Mouse (Mus musculus) layer of hippocampus, adult 8-10 months (tissue): ENCODE results near the gene Maml3. TPM values are rescaled to one million over a fixed set of nuclear protein-coding genes. Genes with fewer than 3 reads are reported as not detected.
A peak's percentile ranks its signal among the peaks of the same experiment; 100 is the strongest.

ENCODE experiments used
- DNase-seq, 2 experiments: peaks; one replicate each; pipeline ENCODE4 v3.0.0; 2022; ENCODE audit warnings: low spot score in 2 of 2
- total RNA-seq, 4 experiments: library from RNA; stranded (reverse); gene quantifications; 2 replicates each; pipeline ENCODE4 v1.2.4; 2022

The Maml3 gene
- total RNA-seq, 4 experiments from 2014 or later, result 7.0 to 9.3 (median 8.0) TPM

DNA sequence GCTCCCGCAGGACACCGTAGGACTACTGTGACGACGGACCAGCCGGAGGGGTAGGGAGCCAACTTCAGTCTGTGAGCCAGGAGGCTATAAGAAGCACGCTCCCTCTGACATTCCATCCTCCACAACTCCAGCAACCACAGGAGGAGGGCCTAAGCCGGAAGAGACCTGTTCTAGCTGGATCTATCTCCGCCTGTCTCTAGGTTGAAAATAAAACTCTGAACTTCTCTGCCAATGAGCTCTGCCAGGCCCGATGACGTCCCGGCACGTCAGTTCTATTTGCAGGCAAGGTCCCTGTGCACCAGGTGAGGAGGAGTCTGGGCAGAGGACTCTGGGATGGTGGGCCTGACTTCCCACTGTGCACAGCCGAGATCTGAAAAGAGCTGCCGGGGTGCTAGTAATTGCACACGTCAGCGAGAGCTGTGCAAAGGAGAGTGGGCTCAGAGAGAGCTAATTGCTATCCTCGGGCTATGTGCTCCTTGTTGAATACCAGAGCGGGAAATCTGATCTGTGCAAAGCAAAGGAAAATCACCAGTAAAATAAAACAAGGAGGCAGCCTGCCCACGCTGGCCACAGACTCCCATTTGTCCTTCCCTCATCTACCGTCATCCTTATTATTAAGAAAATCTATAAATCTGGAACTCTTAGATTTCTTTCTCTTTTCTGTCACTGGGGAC is 58.7 kb downstream of the Maml3 start:
- DNase-seq, result peak; percentile 68 to 80

DNA sequence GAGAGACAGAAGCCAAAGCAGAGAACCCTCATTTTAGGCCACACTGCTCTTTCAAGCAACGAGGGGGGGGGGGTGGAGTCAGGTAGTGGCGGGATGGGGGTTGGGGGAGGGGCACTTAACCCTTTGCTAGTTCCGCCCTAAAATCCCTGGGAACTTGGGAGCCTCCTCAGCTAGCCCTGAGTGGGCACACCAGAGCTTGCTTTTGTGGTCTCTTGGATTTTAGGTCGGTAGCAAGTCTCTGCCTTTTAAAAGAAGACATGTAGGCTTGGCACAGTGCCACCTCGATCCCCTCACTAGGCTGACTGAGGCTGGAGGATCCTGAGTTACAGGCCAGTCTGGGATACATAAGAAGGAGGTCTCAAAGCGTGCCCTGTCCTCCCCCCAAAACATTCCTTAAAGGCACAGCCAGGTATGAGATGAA is 59.6 kb downstream of the Maml3 start:
- DNase-seq, result no peak

DNA sequence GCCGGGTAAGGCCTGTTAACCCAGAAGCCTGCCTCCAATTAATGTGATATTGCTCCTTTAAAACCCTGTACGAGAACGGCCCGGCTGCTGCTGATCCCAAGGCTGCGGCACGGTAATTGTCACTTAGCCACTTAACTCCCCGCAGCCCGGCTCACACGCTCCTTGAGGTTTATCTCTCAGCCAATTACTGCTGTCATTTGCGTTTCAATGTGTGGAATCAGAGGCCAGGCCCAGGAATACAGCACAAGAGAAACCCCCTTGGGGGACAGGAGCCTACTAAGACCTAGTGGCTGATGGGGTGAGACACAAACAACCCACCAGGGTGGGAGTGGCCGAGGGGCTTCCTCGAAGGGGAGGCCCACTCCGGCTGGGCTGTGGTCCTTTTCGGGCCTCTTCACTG is 60.2 kb downstream of the Maml3 start:
- no peak for DNase-seq

DNA sequence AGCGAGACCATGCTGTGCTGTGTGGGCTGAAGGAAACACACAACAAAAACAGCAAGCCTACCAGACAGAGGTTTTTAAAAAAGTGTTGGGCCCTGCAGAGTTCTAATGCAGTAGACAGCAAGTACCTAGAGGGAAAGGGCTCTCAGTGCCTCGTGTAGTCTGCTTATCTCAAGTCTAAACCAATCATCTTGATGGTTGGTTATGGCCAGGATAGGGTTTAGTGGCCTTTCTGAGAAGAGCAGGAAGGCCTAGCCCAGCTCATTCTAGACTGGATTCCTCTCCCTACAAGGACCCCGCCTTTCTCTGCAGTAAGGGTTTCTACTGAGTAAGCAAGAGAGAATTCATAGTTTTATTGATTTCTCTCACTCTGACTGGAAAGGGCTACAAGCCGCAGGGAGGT is 61.0 kb downstream of the Maml3 start:
- DNase-seq, result no peak

DNA sequence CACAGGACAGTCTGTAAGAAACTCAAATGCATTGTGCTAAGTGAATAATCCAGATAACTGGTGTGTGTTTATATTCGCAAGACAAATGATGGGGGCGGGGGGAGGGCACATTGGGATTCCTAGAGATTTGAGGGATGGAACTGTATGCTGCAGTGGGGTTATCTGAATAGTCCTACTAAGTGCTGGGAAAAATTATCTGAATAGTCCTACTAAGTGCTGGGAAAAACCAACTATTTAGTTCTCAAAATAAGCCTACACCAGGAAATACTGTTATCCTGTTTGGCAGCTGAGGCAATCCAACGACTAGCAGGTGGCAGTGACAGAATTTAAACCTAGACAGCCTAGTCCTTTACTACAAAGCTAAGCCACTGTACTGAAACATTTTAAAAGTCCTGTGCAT is 62.2 kb downstream of the Maml3 start:
- no peak for DNase-seq

DNA sequence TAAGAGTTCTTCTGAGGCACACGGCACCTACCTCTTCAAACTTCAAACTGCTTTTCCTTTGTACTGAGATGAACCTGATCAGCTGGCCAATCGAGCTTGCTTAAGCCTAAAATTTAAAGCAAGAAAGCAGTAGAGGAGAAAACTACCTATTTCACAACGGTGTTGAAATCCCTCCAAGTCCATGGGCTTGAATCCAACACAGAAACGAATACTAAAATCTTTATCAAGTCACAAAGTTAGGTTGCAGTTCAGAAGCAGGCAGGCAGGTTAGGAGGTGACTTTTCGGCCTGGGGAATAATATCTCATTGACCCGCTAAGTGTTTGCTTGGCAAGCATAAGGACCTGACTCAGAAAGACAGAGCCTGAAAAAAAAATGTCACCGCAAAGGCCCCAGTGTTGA is 64.9 kb downstream of the Maml3 start:
- DNase-seq, result no peak

DNA sequence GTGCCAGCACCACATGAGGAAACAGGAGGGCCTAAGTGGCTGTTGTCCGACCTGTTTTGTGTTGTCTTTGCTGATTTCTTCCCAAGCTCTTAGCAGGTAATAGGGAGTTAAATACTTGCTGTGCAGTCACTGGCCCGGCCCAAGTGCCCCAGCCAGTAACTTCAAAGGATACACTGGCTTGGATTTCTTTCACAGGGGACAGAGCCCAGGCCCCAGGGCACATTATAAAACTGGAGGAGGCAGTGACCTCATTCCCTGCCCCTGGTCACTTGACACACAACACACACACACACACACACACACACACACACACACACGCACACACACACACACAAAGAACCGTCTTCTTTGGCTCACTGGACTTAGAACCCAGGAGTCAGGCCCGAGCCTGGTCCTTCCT is 67.6 kb downstream of the Maml3 start:
- DNase-seq, result no peak

DNA sequence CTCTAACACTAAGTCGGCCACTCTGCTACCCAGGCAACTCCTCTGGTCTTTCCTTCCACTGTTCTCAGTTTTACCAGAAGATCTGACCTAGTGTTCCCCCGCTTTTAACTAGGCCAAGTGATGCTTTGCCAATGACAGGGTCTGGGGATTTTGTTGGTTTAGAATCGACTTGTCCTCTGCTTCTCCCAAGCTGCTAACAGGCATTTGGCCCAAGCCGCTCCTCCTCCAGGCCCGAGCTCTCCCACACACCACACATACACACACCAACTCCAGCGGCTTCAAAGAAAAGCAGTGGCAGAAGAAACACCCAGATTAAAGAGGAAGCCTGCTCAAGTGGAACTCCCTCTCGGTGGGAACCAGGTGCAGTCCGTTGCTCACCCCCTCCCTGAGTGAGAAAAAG is 69.5 kb downstream of the Maml3 start:
- DNase-seq, result no peak

DNA sequence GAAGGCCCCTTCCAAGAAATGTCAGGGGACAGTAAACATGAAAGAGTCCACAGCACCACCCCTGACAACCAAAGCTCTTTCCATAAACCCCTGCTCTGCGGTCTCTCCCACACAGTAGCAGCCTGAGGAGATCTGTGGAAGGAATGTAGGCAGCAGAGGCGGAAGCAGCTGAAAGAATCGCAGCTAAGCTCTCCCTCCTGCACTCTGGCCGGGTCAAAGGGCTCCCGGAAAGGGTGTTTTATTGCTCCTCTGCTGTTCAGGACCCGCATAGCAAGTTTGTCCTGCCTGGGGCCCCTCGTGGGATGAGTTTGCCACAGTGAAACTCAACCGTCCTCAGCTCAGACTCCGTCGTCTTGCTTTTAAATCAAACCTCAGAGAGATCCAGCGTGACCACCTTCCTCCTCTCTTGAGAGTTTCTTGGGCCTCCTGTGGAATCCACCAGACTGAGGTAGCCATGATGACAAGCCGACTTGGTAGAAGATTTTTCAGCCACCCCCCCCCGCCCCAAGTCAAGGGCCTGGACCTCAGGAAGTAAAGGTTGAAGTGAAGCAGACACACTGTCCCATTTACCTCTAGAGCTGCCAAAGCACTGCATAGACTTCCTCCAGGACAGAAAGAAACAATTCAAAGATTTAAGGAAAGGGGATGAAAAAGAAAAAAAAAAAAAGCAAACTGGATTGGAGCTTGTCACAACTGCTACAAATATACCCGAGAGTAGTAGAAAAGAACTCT is 70.9 kb downstream of the Maml3 start:
- no peak for DNase-seq

DNA sequence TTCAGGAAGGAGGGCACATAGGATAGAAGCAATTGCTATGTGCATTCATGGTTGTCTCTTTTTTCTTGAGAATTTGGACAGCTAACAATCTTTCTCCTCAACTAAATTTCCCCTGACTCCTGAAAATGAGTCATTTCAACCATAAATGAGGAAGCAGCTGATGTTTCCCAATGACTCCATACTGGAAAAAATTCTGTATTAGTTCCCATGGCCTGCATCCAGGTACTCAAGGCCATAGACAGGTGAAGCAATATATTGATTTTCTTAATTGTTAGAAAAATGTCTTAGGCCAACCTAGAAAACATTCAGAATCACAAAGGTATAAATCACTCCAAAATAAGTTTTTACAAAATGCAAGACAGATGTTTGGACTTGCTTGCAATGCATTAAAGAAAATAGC is 73.5 kb downstream of the Maml3 start:
- DNase-seq, result no peak

DNA sequence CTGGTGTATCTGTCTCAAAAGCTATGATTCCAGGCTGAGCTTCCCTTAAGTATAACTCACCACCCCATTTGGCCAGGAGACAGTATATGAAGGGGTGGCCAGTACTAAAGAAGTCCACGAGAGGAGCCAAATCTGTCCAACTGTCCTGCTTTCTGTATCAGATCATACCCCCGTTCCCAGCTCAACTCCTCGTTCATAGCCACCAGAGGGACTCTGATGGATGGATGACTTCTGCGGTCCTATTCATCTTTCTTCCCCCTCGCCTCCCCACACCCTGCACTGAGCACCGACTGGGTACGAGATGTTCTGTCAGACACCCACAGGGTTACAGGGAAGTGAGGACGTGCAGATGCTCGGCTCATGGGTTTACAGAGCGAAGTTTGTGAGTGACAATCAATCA is 74.8 kb downstream of the Maml3 start:
- DNase-seq, result no peak

DNA sequence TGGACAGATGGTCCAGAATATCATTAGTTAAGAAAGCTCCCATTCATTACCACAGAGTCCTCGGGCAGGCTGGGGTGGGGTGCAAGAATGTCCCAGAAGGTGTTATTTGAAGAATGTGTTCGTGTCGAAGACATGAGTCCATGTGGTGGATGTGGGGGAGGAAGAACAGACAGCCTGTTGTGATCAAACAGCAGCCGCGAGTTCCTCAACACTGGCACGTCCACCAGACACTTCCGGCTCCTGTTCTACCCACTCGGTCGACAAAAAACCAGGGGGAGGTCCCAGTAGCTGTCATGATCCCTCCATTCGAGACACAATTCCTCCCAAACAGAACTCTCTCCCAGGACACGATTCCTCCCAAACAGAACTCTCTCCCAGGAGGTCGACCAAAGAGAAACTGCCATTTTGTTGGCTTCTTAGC is 75.2 kb downstream of the Maml3 start:
- DNase-seq, result peak; percentile 49 to 55

DNA sequence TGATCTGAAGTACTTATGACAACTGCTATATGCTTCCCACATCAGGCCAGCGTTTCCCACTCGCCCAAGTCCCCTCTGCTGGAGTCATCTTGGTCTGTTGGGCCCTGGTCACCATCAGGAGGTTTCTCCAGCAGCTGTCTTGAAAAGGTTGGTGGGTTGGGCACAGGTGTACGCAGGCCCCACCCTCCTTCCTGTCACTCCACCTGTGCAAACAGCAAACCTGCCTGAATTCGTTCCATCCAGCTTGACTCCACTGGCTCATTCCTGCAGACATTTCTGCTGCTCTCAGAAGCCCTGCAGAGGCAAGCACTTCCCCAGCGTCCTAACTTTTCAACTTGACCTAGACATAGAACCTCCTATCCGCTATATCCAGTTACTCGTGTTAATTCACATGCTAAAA is 76.9 kb downstream of the Maml3 start:
- DNase-seq, result no peak

DNA sequence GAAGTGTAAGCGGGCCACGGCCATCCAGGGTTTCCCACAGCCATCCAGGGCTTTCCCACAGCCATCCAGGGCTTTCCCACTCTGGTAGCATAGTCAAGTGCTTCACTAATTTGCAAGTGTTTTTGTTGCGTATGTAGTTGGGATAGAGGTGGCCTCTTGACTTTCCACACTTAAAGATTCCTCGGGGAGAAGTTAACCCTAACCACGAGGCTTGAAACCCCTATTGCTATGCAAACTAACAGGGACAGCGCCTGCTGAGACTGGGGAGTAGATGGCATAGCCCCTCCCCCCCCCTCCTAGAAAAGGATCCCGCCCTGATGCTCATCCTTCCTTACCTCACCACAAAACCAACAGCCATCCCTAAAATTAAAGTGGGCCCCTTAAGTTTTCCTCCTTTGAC is 82.4 kb downstream of the Maml3 start:
- DNase-seq, result no peak

DNA sequence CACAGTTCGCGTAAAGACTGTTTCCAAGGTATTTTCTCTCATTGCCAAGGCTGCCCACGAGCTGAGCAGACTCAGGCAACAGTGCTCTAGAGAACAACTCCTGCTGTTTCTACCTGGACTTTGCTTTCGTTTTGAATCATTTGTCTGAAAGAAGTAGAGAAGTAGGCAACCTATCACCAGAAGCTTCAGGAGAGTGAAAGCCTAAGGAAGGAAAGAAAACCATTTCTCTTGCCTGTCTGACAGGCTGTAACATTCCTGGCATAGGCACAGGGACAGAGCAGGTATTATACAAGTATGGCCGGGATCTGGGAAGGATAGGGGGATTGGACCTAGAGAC is 86.8 kb downstream of the Maml3 start:
- no peak for DNase-seq

DNA sequence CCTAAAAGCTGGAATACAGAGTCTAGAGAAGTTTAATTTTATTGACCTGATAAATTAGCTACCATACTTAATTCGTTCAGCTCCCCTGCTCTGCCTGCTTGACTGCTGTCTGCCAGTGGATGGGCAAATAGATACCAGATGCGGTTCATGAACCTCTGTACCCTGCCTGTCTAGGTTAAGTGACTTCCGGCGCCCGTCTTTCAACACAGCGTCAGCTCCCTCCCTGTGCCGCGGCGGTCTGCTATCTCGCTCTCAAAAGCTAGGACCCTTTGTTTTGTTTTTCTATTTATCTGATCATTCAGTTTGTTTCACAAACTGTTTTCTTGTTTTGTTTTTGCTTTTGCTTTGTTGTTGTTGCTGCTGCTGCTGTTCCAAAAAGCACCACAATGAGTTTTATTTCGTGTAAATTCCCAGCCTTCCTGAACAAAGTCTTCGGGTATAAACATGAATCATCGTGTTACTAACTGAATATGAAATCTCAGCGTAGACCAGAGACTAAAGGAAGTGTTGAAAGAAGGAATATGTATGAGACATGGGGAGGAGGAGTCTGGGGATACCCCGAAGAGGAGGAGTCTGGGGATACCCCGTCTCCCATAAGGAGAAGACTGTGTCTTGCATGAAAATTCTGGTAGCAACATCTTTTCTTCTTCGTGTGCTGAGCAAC is 87.3 kb downstream of the Maml3 start:
- no peak for DNase-seq

DNA sequence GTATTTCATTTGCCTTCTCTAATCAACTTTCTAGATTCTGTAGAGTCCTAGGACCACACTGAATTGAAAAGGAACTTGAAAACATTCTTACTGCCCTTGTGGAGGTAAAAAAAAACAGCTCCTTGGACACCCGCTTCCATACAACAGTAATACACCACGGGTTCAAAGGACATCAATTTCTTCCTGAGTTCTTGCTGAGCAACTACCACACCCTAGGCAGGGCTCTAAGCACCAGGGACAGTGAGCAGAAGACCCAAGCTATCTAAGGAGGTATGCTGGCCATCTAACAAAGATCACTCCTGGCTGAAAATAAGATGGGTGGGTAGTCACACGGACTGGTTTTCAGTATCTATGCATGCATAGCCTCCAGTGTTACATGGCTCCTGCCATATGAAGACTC is 88.7 kb downstream of the Maml3 start:
- no peak for DNase-seq

DNA sequence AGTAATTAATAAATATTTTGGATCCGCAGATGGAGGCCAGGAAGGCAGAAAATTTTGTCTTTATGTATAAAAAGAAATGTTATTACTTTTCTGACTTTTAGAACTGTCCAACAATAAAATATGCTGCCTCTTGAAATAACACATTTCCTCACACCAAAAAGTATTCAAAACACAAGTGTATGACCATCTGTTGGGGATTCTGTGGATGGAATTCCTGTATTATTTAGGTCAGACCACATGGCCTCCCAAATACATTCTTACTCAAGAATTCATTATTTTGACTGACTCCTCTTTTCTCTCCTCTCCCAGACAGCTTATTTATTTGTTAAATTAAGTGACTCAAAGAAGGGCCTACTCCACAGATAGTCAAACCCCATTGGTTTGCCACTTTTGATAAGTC is 89.3 kb downstream of the Maml3 start:
- no peak for DNase-seq

DNA sequence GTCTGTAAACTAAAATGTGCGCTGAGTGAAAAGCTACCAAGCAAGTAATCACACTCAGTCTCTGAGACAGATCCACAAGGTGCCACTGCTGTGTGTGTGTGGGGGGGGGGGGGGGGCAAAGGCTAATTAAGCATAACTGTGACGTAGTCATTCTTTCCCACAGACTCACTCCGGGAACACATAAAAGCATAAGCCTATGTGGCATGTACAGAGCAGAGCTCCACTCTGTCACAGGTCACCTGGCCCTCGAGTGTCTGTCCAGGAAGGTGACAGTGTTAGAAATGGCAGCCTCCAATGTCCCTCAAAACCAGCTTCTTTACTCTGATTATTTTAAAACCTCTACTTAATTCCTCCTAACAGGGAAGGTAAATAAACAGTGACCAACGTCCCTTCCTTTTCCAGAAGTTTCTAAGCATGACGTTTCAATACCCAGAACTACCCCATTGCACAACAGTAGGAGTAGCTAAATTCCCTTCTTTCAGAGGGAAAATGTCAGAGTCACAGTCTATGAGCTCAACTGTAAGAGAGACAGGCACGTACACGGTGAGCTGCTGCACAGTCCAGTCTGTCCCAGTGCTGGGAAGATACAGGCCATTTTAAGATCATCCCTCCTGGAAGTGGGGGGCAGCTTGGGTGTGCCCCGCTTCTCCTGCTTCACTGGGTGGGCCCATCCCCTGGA is 93.7 kb downstream of the Maml3 start:
- DNase-seq, result no peak

DNA sequence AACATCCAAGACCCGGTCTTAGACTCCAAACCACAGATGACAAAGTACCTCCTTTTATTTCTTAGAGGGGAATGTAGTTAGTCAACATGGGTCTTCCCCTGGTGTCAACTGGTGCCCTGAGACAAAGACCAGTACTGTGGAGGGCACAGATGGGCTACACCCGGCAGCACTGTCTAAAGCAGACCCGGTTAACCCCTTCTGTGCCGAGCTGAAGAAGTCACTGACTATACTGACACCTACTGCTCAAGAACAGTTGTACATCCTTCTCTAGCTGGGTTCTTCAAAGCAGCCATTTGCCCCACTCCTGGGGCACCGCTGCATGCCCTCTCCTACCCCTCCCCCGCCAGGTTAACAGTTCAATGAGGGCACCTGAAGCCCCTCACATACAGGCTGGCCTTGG is 95.6 kb downstream of the Maml3 start:
- DNase-seq, result no peak

DNA sequence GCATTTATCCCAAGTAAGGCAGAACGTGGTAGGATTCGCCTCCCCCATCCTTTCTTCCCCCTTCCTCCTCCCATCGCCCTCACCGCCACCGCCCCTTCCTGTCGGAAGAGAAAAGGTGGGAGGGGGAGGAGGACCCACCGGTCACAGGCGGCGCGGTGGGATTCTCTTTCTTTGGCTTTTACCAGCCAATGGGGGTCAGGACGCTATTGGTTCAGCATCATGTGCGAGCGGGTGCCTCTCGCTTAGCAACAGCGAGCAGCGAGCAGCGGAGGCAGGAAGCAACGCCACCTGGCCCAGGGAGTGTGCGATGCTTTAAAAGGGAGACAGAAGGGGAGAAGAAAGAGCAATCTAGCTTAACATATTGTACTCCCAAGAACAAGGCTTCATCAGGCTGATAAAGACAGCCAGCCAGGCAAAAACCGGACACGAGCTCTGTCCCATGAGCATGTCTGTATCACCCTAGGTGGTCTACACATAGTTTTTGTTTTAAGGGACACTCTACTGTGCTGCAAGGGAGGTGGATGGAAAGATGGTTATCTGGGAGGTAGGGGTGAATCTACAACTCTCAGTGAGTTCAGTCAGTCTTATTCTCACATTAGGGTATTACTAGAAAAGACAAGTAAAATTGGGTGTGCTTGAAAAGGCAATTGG is 97.1 kb downstream of the Maml3 start:
- peak; percentile 78 to 82 for DNase-seq
